Comparison of ENCODE assay signal across 9 mouse cellular contexts in the genomic region with DNA sequence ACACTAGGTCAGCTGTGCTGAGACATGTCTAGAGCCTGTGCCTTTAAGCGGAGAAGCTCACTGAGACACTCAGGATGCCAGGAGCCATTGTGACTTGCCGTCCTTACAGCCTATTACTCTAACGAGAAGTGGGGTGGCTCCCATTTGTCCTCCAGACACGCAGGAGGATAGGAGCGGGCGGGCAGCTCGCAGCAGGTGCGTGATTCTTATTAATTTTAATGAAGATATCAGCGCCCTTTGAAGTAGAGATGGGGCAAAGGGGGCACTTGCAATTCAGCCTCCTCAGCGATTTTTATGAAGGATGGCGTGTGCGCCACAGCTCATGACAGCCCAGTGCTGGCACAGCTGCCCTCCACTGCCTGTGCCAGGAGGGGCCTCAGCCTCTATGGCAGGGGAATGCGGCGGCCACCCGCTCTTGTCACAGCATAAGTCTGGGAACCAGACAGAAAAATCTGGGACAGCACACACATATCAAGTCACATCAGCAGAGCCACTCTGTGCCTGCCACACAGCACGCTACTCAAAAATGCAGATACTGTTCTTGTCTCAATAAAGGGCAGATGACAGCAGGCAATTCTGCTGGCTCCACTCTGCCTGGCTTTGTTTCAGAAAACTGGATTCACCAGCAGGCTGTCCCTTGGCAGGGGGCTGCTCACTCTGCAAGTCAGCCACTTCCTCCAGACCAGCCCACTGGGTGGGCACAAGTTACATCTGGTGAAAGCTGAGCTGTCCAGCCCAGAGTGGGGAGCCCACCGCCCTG. TPM values are rescaled to one million over a fixed set of nuclear protein-coding genes. Genes with fewer than 3 reads are reported as not detected.
DNase-seq lines count a peak whose midpoint lies in the region; ATAC-seq lines count a peak whose summit lies in the region.
"Had no signal": no experiment of that assay in that cellular context is flagged by ENCODE, and none has a peak within 500 bp of the region (broad histone marks: within the 10 kb centered on the region; RNA-seq: fewer than 3 reads in every experiment).

No protein-coding gene starts in this region.

- 51% methylated on average over 17 of the region's 17 CpGs for WGBS in heart, embryonic 15.5 days
- 22% methylated on average over 17 of the region's 17 CpGs for WGBS in hindbrain, embryonic 15.5 days
- WGBS in neural tube, embryonic 12.5 days: 55% methylated on average over 17 of the region's 17 CpGs

- peak overlapping the region; percentile 23; the same call in 1 of the 2 replicates for H3K4me2 ChIP-seq in heart, embryonic 15.5 days
- H3K4me2 ChIP-seq in hindbrain, embryonic 15.5 days: peak overlapping the region; percentile 45
- peak overlapping the region; percentile 35; the same call in 1 of the 2 replicates for H3K4me2 ChIP-seq in neural tube, embryonic 12.5 days (replicated peaks)
- H3K4me2 ChIP-seq: limb, embryonic 12.5 days had no signal

- H3K27ac ChIP-seq in heart, embryonic 15.5 days: no peak overlapping the region
- peak overlapping the region; percentile 82 for H3K27ac ChIP-seq in hindbrain, embryonic 15.5 days (replicated peaks)
- peak overlapping the region; percentile 46 for H3K27ac ChIP-seq in neural tube, embryonic 12.5 days
- H3K27ac ChIP-seq: limb, embryonic 12.5 days had no signal

- intact Hi-C loops in gastrocnemius, postnatal 14 days (cut with DNase I; ENCODE audit: low total_unique reads): no loop called here

- no peak overlapping the region for H3K4me3 ChIP-seq in heart, embryonic 15.5 days
- H3K4me3 ChIP-seq in hindbrain, embryonic 15.5 days: peak overlapping the region; percentile 23
- H3K4me3 ChIP-seq in neural tube, embryonic 12.5 days: no peak overlapping the region
- H3K4me3 ChIP-seq: limb, embryonic 12.5 days had no signal

- peak; percentile 63 for ATAC-seq in heart, embryonic 15.5 days (replicated peaks; ENCODE audit: insufficient number of reproducible peaks, insufficient read depth, low FRiP score, low read depth)
- peak; percentile 89 for ATAC-seq in hindbrain, embryonic 15.5 days (ENCODE audit: low FRiP score, low read depth)
- ATAC-seq in neural tube, embryonic 12.5 days (ENCODE audit: low FRiP score, low read depth): peak; percentile 74

- H3K9me3 ChIP-seq in heart, embryonic 15.5 days (replicated peaks): no peaks in the 10 kb centered on the region
- H3K9me3 ChIP-seq in hindbrain, embryonic 15.5 days: no peaks in the 10 kb centered on the region
- H3K9me3 ChIP-seq in neural tube, embryonic 12.5 days: no peaks in the 10 kb centered on the region
- H3K9me3 ChIP-seq: limb, embryonic 12.5 days had no signal

- no peaks in the 10 kb centered on the region for H3K36me3 ChIP-seq in heart, embryonic 15.5 days
- H3K36me3 ChIP-seq in hindbrain, embryonic 15.5 days: no peaks in the 10 kb centered on the region
- H3K36me3 ChIP-seq in neural tube, embryonic 12.5 days: no peaks in the 10 kb centered on the region
- H3K36me3 ChIP-seq: limb, embryonic 12.5 days had no signal

- no peak for DNase-seq in heart, adult 18-20 months
- peak; percentile 69 for DNase-seq in cerebellum, adult 9-11 months
- DNase-seq in gastrocnemius, postnatal 14 days: no peak
- no peak for DNase-seq in adrenal gland, adult 18-20 months (ENCODE audit: low spot score in 2 of 2)
- DNase-seq in spleen, postnatal 14 days (ENCODE audit: low spot score in 2 of 2): no peak

- peaks cover 10% of the 10 kb centered on the region for H3K4me1 ChIP-seq in heart, embryonic 15.5 days (replicated peaks)
- peaks cover 20% of the 10 kb centered on the region for H3K4me1 ChIP-seq in hindbrain, embryonic 15.5 days (replicated peaks)
- peaks cover 7% of the 10 kb centered on the region for H3K4me1 ChIP-seq in neural tube, embryonic 12.5 days

- peak overlapping the region; percentile 25; the same call in 1 of the 2 replicates for H3K9ac ChIP-seq in heart, embryonic 15.5 days
- H3K9ac ChIP-seq in hindbrain, embryonic 15.5 days: 0 out of 2 replicates have a peak overlapping the region, but pooled peaks have one; percentile 17
- peak overlapping the region; percentile 40; the same call in 1 of the 2 replicates for H3K9ac ChIP-seq in neural tube, embryonic 12.5 days
- H3K9ac ChIP-seq: limb, embryonic 12.5 days had no signal

- no peaks in the 10 kb centered on the region for H3K27me3 ChIP-seq in heart, embryonic 15.5 days
- H3K27me3 ChIP-seq in hindbrain, embryonic 15.5 days: no peaks in the 10 kb centered on the region
- H3K27me3 ChIP-seq in neural tube, embryonic 12.5 days (replicated peaks): no peaks in the 10 kb centered on the region
- H3K27me3 ChIP-seq: limb, embryonic 12.5 days had no signal

RNA-seq across cellular contexts. Expression of a gene that starts 15.5 kb away (rescaled TPM):
- 17.5 TPM in 2 replicates for polyA plus RNA-seq in heart, embryonic 15.5 days (2015; fragmentation: Nextera tagmentation; extraction: Ambion mirVana)
- total RNA-seq in heart, adult 18-20 months (2021): 10 to 100 TPM; 14.1 to 15.6 TPM
- 1.2 and 1.9 TPM in 2 replicates for polyA plus RNA-seq in hindbrain, embryonic 15.5 days (2015; fragmentation: Nextera tagmentation; extraction: Ambion mirVana)
- polyA plus RNA-seq in neural tube, embryonic 12.5 days (2016; fragmentation: Nextera tagmentation; extraction: Ambion mirVana): 0.43 and 0.44 TPM in 2 replicates
- 1 to 10 TPM; 1.4 TPM for total RNA-seq in gastrocnemius, postnatal 14 days (2021)
- total RNA-seq in adrenal gland, adult 18-20 months (2021): 1 to 10 TPM; 4.2 to 6.3 TPM
- polyA plus RNA-seq: limb, embryonic 12.5 days had no signal

RNA-seq across cellular contexts. Expression of a gene that starts 25.4 kb away (rescaled TPM):
- 0.13 TPM in 1 of 2 replicates, not detected in the other for polyA plus RNA-seq in heart, embryonic 15.5 days (2015; fragmentation: Nextera tagmentation; extraction: Ambion mirVana)
- total RNA-seq in heart, adult 18-20 months (2021): not detected
- polyA plus RNA-seq in hindbrain, embryonic 15.5 days (2015; fragmentation: Nextera tagmentation; extraction: Ambion mirVana): 0.10 TPM in 1 of 2 replicates, not detected in the other
- not detected in 2 replicates for polyA plus RNA-seq in neural tube, embryonic 12.5 days (2016; fragmentation: Nextera tagmentation; extraction: Ambion mirVana)
- not detected for total RNA-seq in gastrocnemius, postnatal 14 days (2021)
- not detected for total RNA-seq in adrenal gland, adult 18-20 months (2021)
- polyA plus RNA-seq: limb, embryonic 12.5 days had no signal

RNA-seq across cellular contexts. Expression of a gene that starts 28.0 kb away (rescaled TPM):
- polyA plus RNA-seq in heart, embryonic 15.5 days (2015; fragmentation: Nextera tagmentation; extraction: Ambion mirVana): 344 and 408 TPM in 2 replicates
- 100 to 1,000 TPM; 268 to 303 TPM for total RNA-seq in heart, adult 18-20 months (2021)
- polyA plus RNA-seq in hindbrain, embryonic 15.5 days (2015; fragmentation: Nextera tagmentation; extraction: Ambion mirVana): 389 and 432 TPM in 2 replicates
- polyA plus RNA-seq in neural tube, embryonic 12.5 days (2016; fragmentation: Nextera tagmentation; extraction: Ambion mirVana): 594 and 599 TPM in 2 replicates
- total RNA-seq in gastrocnemius, postnatal 14 days (2021): 100 to 1,000 TPM; 261 to 309 TPM
- total RNA-seq in adrenal gland, adult 18-20 months (2021): 100 to 1,000 TPM; 384 to 411 TPM

RNA-seq across cellular contexts. Expression of a gene that starts 41.7 kb away (rescaled TPM):
- 17.3 and 20.4 TPM in 2 replicates for polyA plus RNA-seq in heart, embryonic 15.5 days (2015; fragmentation: Nextera tagmentation; extraction: Ambion mirVana)
- total RNA-seq in heart, adult 18-20 months (2021): 1 to 10 TPM; 8.0 to 9.5 TPM
- 20.5 and 25.2 TPM in 2 replicates for polyA plus RNA-seq in hindbrain, embryonic 15.5 days (2015; fragmentation: Nextera tagmentation; extraction: Ambion mirVana)
- 29.3 and 29.6 TPM in 2 replicates for polyA plus RNA-seq in neural tube, embryonic 12.5 days (2016; fragmentation: Nextera tagmentation; extraction: Ambion mirVana)
- total RNA-seq in gastrocnemius, postnatal 14 days (2021): 1 to 10 TPM; 4.6 to 5.1 TPM
- total RNA-seq in adrenal gland, adult 18-20 months (2021): 10 to 100 TPM; 13.3 to 14.2 TPM

RNA-seq across cellular contexts. Expression of a gene that starts 55.5 kb away (rescaled TPM):
- not detected in 2 replicates for polyA plus RNA-seq in heart, embryonic 15.5 days (2015; fragmentation: Nextera tagmentation; extraction: Ambion mirVana)
- not detected for total RNA-seq in heart, adult 18-20 months (2021)
- 0.10 TPM in 1 of 2 replicates, not detected in the other for polyA plus RNA-seq in hindbrain, embryonic 15.5 days (2015; fragmentation: Nextera tagmentation; extraction: Ambion mirVana)
- polyA plus RNA-seq in neural tube, embryonic 12.5 days (2016; fragmentation: Nextera tagmentation; extraction: Ambion mirVana): 0.43 TPM in 1 of 2 replicates, not detected in the other
- total RNA-seq in gastrocnemius, postnatal 14 days (2021): under 1 TPM in 1 of 2 experiments, not detected in 1; 0.16 TPM
- total RNA-seq in adrenal gland, adult 18-20 months (2021): under 1 TPM in 1 of 2 experiments, not detected in 1; 0.20 TPM
